Mouse (Mus musculus) kidney, adult 2 months (tissue): ENCODE data around the gene Prss36.

ENCODE experiments used
- CTCF ChIP-seq: fragments of 200-500 bp; conservative IDR thresholded peaks from 2 replicates; pipeline ENCODE4 v1.5.1; 2011; ENCODE audit warnings: low read depth, mild to moderate bottlenecking, control low read depth, low read length, moderate library complexity, mixed read lengths; ENCODE audit not compliant: insufficient read depth, insufficient read length
- POLR2A ChIP-seq: fragments of 200-500 bp; IDR thresholded peaks from one replicate; pipeline ENCODE4 v1.6.1; 2011; ENCODE audit warnings: low read depth, low read length, control low read depth

DNA sequence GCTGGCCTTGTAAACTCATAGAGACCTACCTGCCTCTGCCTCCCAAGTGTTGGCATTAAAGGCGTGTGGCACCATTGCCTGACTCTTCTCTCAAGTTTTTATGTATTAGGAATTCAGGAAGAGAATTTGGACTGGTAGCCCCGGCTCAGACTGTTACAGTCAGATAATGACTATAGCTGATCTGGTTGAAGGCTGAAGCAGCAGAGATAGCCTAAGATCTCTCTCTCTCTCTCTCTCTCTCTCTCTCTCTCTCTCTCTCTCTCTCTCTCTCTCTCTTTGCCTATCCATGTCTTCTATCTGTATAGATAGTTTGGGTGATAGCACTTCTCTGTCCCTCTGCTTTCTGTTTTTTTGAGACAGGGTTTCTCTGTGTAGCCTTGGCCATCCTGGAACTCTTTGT, 44.8 kb downstream of the Prss36 start:
- TF ChIP-seq CTCF = no peak
- no peak for TF ChIP-seq POLR2A
